Mouse (Mus musculus) embryonic fibroblast, embryonic 13.5 days (primary cell): ENCODE measurements around the gene Ccdc63.

ENCODE experiments used
- CTCF ChIP-seq: IDR thresholded peaks from 2 replicates; pipeline ENCODE4 v1.5.1; 2011; ENCODE audit warnings: mild to moderate bottlenecking, control low read depth, low read length, moderate library complexity, borderline replicate concordance; ENCODE audit not compliant: insufficient read depth
- POLR2A ChIP-seq: IDR thresholded peaks from 2 replicates; pipeline ENCODE4 v1.6.1; 2011; ENCODE audit warnings: low read depth, mild to moderate bottlenecking, control low read depth, low read length, moderate library complexity

- TF ChIP-seq CTCF (no peak), POLR2A (no peak)
Observed at GRCm38 (mm10) chr5:122165233-122165915, 24.8 kb upstream of the Ccdc63 start.
